10 mouse cellular contexts compared by ENCODE assay signal in genomic region chrX:130502680-130503464, GRCm38 (mm10).
A peak's percentile ranks its signal among the peaks of the same experiment; 100 is the strongest.
DNase-seq lines count a peak whose midpoint lies in the region; ATAC-seq lines count a peak whose summit lies in the region.
"Had no signal": no experiment of that assay in that cellular context is flagged by ENCODE, and none has a peak within 500 bp of the region (broad histone marks: within the 10 kb centered on the region; RNA-seq: fewer than 3 reads in every experiment).

No protein-coding gene starts in this region.

- no peak for ATAC-seq in forebrain, embryonic 11.5 days (replicated peaks; ENCODE audit: low FRiP score)
- ATAC-seq in forebrain, embryonic 15.5 days (replicated peaks) = peak; percentile 81
- ATAC-seq in neural tube, embryonic 14.5 days (ENCODE audit: low read depth) = peak; percentile 79

- H3K9me3 ChIP-seq in forebrain, embryonic 11.5 days (ENCODE audit: control insufficient read depth, low read length) = no peaks in the 10 kb centered on the region
- H3K9me3 ChIP-seq in forebrain, embryonic 10.5 days = no peaks in the 10 kb centered on the region
- H3K9me3 ChIP-seq in forebrain, embryonic 15.5 days = no peaks in the 10 kb centered on the region
- no peaks in the 10 kb centered on the region for H3K9me3 ChIP-seq in neural tube, embryonic 14.5 days (ENCODE audit: control insufficient read depth, low read length)
- H3K9me3 ChIP-seq: heart, embryonic 12.5 days; lung, embryonic 15.5 days had no signal

- H3K27ac ChIP-seq in forebrain, embryonic 11.5 days (ENCODE audit: low read depth, low read length) = no peak overlapping the region
- no peak overlapping the region for H3K27ac ChIP-seq in forebrain, embryonic 10.5 days
- peak overlapping the region; percentile 77 for H3K27ac ChIP-seq in forebrain, embryonic 15.5 days (replicated peaks)
- peak overlapping the region; percentile 57; the same call in 1 of the 2 replicates for H3K27ac ChIP-seq in neural tube, embryonic 14.5 days (ENCODE audit: low read depth, low read length)
- H3K27ac ChIP-seq: lung, embryonic 15.5 days had no signal

- 68% methylated on average over 12 of the region's 12 CpGs for WGBS in forebrain, embryonic 11.5 days
- 77% methylated on average over 12 of the region's 12 CpGs for WGBS in forebrain, embryonic 10.5 days
- WGBS in forebrain, embryonic 15.5 days = 37% methylated on average over 12 of the region's 12 CpGs
- WGBS in neural tube, embryonic 14.5 days = 28% methylated on average over 12 of the region's 12 CpGs

- H3K36me3 ChIP-seq in forebrain, embryonic 11.5 days (ENCODE audit: control insufficient read depth, insufficient read depth, low read length) = no peaks in the 10 kb centered on the region
- H3K36me3 ChIP-seq in forebrain, embryonic 10.5 days (replicated peaks) = no peaks in the 10 kb centered on the region
- H3K36me3 ChIP-seq in forebrain, embryonic 15.5 days = no peaks in the 10 kb centered on the region
- H3K36me3 ChIP-seq in neural tube, embryonic 14.5 days (ENCODE audit: control insufficient read depth, insufficient read depth, low read length) = no peaks in the 10 kb centered on the region
- H3K36me3 ChIP-seq: heart, embryonic 12.5 days; lung, embryonic 15.5 days had no signal

- no peak overlapping the region for H3K4me2 ChIP-seq in forebrain, embryonic 11.5 days (ENCODE audit: low read depth, low read length, severe bottlenecking)
- H3K4me2 ChIP-seq in forebrain, embryonic 15.5 days (replicated peaks) = peak overlapping the region; percentile 31
- H3K4me2 ChIP-seq in neural tube, embryonic 14.5 days (ENCODE audit: low read depth, low read length) = peak overlapping the region; percentile 40
- H3K4me2 ChIP-seq: heart, embryonic 12.5 days; lung, embryonic 15.5 days had no signal

- no peaks in the 10 kb centered on the region for H3K27me3 ChIP-seq in forebrain, embryonic 11.5 days (ENCODE audit: control insufficient read depth, insufficient read depth, low read length)
- H3K27me3 ChIP-seq in forebrain, embryonic 10.5 days (ENCODE audit: poor library complexity, severe bottlenecking) = peaks cover 52% of the 10 kb centered on the region
- H3K27me3 ChIP-seq in forebrain, embryonic 15.5 days = no peaks in the 10 kb centered on the region
- H3K27me3 ChIP-seq in neural tube, embryonic 14.5 days (ENCODE audit: control insufficient read depth, insufficient read depth, low read length) = no peaks in the 10 kb centered on the region
- H3K27me3 ChIP-seq: heart, embryonic 12.5 days; lung, embryonic 15.5 days had no signal

- no peak overlapping the region for H3K9ac ChIP-seq in forebrain, embryonic 11.5 days (ENCODE audit: low read length)
- H3K9ac ChIP-seq in forebrain, embryonic 15.5 days (replicated peaks) = no peak overlapping the region; the same call in 1 of the 2 replicates
- H3K9ac ChIP-seq in neural tube, embryonic 14.5 days (replicated peaks; ENCODE audit: low read depth, low read length) = no peak overlapping the region; the same call in 1 of the 2 replicates
- H3K9ac ChIP-seq: heart, embryonic 12.5 days; lung, embryonic 15.5 days had no signal

- H3K4me1 ChIP-seq in forebrain, embryonic 11.5 days (replicated peaks; ENCODE audit: control insufficient read depth, insufficient read depth, low read length) = no peaks in the 10 kb centered on the region
- peaks cover 19% of the 10 kb centered on the region for H3K4me1 ChIP-seq in forebrain, embryonic 10.5 days
- H3K4me1 ChIP-seq in forebrain, embryonic 15.5 days = 0 out of 2 replicates have a peak, but pooled peaks cover 8% of the 10 kb centered on the region
- no peaks in the 10 kb centered on the region for H3K4me1 ChIP-seq in neural tube, embryonic 14.5 days (ENCODE audit: control insufficient read depth, insufficient read depth, low read length)
- H3K4me1 ChIP-seq: heart, embryonic 12.5 days; lung, embryonic 15.5 days had no signal

- no peak overlapping the region for H3K4me3 ChIP-seq in forebrain, embryonic 11.5 days (ENCODE audit: low read depth, low read length)
- H3K4me3 ChIP-seq in forebrain, embryonic 10.5 days = no peak overlapping the region
- H3K4me3 ChIP-seq in forebrain, embryonic 15.5 days = no peak overlapping the region
- H3K4me3 ChIP-seq in neural tube, embryonic 14.5 days (ENCODE audit: low read depth, low read length) = peak overlapping the region; percentile 12; the same call in 1 of the 2 replicates
- H3K4me3 ChIP-seq: heart, embryonic 12.5 days; lung, embryonic 15.5 days had no signal

- DNase-seq in forebrain, embryonic 11.5 days (ENCODE audit: low spot score) = peak; percentile 47
- no peak for DNase-seq in forebrain, embryonic 10.5 days (ENCODE audit: extremely low spot score, low spot score)
- DNase-seq in layer of hippocampus, postnatal 14 days (ENCODE audit: low spot score in 2 of 2) = peak; percentile 13 to 56
- DNase-seq in yolk sac, embryonic 10.5 days (ENCODE audit: low spot score) = no peak
- no peak for DNase-seq in lung, postnatal 36 days
- DNase-seq in adrenal gland, postnatal 25 days = no peak

Comparison
In these comparisons a context has a peak if more than half of its experiments do, and no peak if none do; other contexts are left out.
1. DNase-seq: peak in forebrain, embryonic 11.5 days (single experiment) and layer of hippocampus, postnatal 14 days (2 of 2); none in forebrain, embryonic 10.5 days (single experiment), yolk sac, embryonic 10.5 days (single experiment), lung, postnatal 36 days (single experiment) and adrenal gland, postnatal 25 days (single experiment).
2. H3K27ac ChIP-seq: peak in forebrain, embryonic 15.5 days (single experiment) and neural tube, embryonic 14.5 days (single experiment); none in forebrain, embryonic 11.5 days (single experiment) and forebrain, embryonic 10.5 days (single experiment).